Mouse (Mus musculus) lung, adult 18-20 months (tissue): Measurements from ENCODE around the gene Ccdc3.
"Not testable (repeated sequence)": the region's sequence is repeated elsewhere in the genome, so short reads cannot be mapped to it uniquely, and the experiment has no call there.

Source experiments
- DNase-seq, 2 experiments: peaks; one replicate each; pipeline ENCODE4 v3.0.0; 2022; ENCODE audit warnings: mixed read lengths in 2 of 2

Ccdc3 gene

DNA sequence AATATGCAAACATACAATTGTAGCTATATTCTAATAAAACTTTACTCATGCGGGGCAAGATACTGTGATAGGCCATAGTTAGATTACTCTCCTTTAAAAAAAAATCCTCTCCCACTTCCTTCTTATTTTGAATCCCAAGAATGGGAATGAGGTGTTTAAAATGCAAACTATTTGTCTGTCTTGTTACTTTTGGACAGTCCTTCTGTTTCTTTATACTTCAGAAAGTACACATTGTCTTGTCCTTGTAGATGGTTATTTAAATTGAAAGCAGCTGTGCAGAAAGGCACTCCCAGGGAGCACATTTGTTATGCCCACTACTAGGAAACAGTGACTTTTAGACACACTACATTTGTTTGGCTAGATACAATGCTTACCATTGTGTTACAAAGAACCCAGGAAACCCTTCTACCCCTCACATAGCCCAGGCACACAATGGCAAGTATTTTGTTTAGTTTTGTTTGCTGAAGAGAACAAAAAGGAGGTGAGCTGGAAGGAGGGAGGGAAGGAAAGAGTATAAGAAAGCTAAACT, 82.3 kb downstream of the Ccdc3 start:
- DNase-seq: no peak

DNA sequence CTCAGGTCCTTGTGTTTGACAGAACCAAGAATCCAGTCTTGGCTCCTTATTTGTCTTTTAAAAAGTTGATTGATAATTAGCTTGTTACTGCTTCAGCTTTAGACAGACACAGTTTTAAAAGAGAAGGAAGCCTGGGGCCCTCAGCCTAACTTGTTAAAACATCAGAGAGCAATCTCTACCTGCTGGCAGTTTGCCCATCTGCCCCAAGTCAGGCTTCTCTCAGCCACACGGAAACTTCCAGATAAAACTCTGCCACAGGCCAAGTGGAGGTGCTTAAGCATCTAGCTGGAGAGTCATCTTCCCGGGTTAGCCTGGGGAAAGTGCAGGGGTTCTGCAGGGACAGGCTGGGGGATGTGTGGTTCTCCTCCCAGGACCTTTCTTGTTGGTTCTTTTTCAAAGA, 85.0 kb downstream of the Ccdc3 start:
- no peak for DNase-seq

DNA sequence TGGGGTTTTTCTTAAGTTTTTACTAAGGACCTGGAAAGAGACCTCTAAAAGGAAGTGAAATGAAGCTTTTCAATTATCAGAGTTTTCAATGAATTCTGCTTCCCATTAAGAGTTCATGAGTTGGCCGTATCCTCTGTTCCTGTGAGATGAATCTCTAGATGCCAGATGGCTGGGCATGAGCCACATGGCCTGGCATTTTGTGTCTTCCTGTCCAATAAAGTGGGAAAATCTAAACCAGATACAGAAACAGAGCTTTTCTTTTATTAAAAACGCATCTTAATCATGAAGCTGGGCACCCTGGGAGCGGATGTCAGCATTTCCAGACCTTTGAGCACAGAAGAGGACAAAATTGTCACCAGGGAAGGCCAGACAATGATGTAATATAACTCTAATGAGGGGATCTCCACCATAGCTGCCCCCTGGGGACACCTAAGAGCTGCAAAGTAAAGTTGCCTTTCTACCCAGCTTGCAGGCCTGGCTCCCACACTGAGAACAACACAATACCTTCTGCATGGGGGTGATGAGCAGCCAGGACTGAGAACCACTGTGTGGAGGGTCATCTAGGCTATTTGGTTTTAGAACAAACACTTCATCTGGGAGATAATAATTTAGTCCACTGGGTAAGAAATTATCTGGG, 99.4 kb downstream of the Ccdc3 start:
- DNase-seq: no peak

DNA sequence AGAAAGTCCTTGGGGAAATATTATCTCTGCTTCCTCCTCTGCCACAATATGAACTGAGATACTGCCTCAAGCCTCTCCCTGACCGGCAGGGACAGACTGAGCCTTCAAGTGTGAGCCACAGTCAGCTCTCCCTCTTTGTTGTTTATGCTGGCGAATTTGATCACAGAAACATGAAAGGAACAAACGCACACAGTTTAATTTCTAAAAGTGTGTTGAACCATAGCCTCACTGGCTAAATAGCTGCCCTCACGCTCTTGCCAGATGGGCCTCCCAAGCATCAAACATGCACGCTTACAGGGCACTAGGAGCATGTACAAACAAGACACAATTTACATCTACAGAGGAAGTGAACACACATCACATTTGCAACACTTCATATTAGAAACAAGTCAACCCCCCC, 100.3 kb downstream of the Ccdc3 start:
- no peak for DNase-seq

- no peak for DNase-seq
Measured at GRCm38 (mm10) chr2:5239492-5239891, 101.9 kb downstream of the Ccdc3 start.

- DNase-seq: peak in 1 of 2 experiments; percentile 4
Measured at GRCm38 (mm10) chr2:5241469-5241897, 103.9 kb downstream of the Ccdc3 start.

- not testable (repeated sequence) for DNase-seq
Measured at GRCm38 (mm10) chr2:5249199-5249598, 111.6 kb downstream of the Ccdc3 start.

DNA sequence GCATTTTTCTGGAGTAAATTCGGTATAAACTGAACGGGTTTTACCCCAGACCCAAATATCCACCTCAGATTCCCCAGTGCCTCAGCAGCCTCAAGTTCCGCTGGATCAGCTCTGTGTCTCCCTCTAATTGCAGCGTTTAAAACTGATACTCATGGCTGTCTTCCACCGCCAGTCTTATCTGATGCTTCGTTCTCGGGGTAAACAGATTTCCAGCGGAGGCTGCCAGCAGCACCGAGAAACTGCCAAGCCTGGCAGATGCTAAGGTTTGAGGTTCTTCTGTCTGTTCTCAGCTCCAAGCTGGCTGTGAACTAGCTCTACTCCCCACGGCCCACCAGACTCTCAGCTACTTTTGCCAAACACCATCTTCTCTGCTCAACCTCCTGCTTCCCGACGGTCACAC, 112.4 kb downstream of the Ccdc3 start:
- DNase-seq: peak; percentile 27 to 36

DNA sequence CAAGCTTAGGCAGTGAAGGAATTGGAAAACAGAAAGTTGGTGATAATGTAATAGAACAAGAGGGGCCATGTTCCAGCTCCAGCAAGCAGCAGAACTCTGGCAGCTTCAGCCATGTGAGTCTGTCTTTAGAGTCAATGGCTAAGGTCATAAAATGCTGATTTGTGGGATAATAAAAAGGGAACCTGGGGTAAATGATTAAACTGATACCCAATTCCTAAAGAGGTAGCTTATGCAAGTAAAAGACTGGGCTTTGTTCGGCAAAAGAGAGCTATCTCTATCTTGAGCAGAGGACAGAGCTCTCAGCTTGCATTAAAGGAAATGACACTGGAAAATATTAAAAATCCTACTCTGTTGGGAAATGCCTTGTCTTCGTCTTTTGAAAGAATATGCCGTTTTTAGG, 120.7 kb downstream of the Ccdc3 start:
- DNase-seq: no peak

- DNase-seq: no peak
Measured at GRCm38 (mm10) chr2:5262279-5262678, 124.7 kb downstream of the Ccdc3 start.

DNA sequence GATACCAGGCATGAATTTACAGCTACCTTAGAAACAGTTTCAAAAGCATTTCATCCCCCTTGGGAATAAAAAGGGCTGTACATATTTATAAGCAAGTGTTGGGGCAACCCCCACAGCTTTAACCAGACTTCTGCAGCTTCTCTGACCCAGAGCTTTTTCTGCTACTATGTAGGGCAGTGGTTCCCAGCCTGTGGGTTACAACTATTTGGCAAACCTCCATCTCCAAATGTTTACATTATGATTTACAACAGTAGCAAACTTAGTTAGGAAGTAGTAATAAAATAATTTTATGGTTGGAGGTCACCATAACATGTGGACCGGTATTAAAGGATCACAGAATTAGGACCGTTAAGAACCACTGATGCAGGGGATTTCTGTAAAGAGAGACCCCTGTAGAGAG, 130.4 kb downstream of the Ccdc3 start:
- DNase-seq: no peak
